Mouse (Mus musculus) erythroblast, embryonic 14.5 days (primary cell): Measurements from ENCODE around the gene Amacr.

Source experiments
- GATA1 ChIP-seq: IDR thresholded peaks from 2 replicates; pipeline ENCODE4 v1.6.1; 2012; ENCODE audit warnings: low read length, inconsistent platforms, mixed read lengths
- TAL1 ChIP-seq: IDR thresholded peaks from 3 replicates; pipeline ENCODE4 v1.6.1; 2012; ENCODE audit warnings: low read length, inconsistent platforms, mixed read lengths

DNA sequence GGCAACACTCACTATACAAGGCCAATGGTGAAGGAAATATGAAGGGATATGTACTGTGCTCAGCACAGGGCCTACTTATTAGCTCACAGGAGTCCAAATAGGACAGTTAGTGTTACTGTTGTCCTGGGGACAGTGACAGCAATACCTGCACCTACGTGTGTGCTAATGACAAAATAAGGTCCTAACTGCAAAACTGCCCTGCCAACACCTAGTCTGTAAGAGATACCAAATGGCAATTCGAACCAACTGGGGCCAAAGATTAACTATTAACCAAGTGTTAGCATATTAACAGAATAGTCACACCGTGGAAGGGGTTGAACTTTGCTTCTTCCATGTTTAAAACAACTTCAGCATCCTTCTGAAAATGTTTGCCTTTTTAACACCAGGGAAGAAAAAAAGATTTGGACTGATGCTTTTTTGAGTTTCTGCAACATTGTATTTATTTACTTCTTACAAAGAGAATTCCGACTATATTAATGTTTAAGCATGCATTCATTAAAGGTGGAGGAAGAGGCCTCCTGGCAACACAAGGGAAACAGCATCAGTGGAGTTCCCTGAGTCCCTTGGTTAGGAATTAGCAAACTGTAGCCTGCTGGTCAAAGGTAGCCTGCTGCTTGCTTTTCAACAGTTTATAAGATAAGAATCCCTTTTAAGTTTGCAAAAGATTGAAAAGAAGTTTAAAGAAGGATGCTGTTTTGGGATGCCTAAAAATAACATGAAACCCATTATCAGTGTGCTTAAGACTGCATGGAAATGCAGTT, 45.4 kb downstream of the Amacr start:
- TF ChIP-seq TAL1 (no peak), GATA1 (no peak)
